Mouse (Mus musculus) left cerebral cortex, postnatal 10 days (tissue): ENCODE measurements at regions not wholly inside any gene's neighbourhood (a gene's known extent, or its start where the extent isn't known, plus 50 kb on each side); places are given as distances from the start of the nearest gene placed in this dataset.

Experiments used
- DNase-seq, 2 experiments: peaks; one replicate each; pipeline ENCODE4 v3.0.0; 2021 to 2022; ENCODE audit warnings: low spot score in 2 of 2, mixed read lengths in 1 of 2; ENCODE audit errors: extremely low spot score in 1 of 2
- intact Hi-C: fragments of 180-260 bp; cut with DNase I; formaldehyde crosslinking; loops from one replicate; pipeline ENCODE4 v1.15.1; 2025

DNA sequence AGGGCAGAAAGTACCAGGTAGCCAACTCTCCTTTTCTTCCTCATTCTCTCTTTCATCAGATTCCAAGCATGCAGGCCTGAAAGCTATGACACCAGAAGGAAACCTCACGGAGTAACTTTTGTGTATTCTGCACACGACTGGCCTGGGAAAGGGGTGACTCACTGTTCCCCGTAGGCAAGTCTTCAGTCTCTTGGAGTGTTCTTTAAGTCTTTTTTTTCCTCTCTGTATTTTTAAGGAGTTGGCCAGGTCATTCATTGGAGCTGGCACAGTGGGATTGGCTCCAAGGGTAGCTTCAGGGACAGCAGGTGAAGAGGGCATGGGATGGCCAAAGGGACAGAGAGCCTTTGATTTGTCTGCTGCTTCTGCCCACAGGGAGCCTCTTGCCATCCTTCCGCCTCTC lies 163.3 kb upstream of the Bmper start:
- intact Hi-C loops = no loop called here

DNA sequence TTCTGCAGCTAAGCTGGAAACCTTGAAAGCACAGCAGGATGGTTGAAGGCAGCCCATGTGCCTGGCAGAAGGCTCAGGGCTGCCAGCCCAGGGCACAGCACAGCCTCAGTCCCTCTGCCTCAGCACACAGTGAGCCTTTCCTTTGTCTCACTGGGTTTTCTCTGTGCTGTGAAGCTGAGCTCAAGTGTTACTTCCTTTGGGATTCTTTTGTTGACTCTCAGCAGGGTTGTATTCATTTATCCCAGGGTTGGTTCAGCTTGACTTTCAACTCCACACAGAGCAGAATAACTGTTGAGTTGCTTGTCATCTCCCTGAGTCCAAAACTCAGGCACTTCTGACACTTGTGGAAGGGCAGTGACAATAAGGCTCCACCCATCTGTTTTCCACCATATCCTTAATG lies 162.3 kb upstream of the Bmper start:
- intact Hi-C loops = no loop called here
- no peak for DNase-seq

More for the DNA sequence above, 163.3 kb upstream of the Bmper start:
- no peak for DNase-seq

DNA sequence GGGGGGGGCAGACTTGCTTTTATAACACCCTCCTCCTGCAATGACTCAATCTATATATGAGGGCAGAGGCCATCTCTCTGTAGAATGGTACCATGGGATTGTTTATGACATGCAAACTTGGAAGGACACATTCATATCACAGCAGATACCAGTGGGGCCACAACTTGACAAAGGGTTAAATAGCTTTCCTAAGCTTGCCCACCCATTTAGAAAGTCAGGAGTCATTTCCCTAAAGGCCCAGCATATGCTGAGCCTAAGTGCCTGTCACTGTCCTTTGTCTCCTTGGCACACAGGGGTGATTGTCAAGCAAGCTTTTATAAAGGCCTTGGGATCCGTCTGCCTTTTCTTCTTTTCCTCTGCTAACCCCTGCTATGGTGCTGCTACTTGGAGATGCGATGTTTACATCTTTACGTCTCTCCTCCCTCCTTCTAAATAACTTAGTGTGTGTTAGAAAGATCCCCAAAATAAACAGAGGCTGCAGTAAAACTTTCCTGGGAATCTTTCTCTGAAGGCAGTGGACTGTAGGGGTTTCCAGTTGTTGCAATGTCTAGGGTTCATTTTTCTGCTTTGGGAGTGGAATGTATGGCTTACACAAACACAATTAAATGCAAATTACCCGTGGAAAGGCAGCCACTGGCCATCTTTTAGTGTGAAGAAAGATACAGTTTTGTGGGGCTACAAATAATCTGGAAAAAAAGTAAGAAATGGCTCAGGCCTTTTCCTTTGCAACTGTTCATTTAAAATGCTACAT lies 161.5 kb upstream of the Bmper start:
- no peak for DNase-seq
- intact Hi-C loops = no loop called here

DNA sequence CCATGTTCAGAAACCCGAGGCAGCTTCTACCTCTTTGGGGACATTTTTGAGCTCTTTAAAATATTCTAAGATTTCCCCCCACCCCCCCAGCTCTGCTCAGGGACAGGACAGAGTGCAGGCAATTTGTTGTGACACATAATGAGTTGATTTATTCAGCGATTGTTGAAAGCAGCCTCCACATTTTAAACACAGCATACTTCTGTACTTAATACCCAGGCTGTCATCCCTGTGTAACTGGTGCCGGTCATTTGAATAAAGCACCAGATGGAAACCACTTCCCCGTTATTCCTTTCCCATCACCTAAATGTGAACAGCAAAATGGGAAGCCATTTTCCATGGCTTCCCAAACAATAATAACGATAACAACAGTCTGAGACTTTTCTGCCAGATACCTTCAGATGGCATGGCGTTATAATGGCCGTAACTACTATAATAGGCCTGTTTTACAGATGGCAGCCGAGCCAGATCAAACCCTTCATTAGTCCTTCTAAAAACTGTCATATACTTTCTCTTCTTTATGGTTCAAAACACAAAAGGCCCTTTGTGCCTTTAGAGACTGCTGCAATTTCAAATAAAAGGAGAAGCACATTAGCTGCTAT lies 160.7 kb upstream of the Bmper start:
- intact Hi-C loops = no loop called here
- DNase-seq = no peak

DNA sequence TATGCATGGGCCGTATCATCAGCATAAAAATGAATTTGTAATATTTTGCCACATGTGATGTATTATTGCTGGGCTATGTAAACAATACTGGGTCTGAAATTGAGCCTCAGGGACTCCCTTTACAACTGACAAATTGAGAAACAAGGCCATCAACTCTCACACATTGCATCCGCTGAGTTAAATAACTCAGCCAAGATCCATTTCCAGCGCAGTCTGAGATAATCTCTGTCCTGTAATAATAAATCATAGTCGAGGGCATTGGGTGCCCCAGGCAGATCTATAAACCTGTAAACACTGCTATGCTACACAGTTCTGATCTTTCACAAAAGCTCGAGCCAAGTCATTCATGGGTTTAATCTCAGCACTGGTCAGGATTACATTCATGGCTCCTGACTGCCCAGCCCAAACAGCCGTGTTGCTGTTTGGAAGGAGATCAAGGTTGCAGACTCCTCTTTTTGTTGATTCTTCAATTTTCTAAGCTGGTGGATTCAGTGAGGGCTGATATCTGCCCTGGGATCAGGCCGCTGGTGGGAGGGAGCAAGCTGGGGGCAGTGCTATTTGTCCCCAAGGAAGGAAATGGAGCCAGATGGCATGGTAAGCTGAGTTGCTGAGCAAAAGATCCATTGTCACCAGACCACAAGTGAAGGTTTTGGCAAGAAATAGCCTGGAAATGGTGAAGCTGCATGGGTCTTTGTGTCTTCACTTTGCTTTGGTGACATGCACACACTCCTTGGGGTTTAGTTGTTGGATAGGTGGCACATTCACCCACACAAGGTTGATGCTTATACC lies 160.0 kb upstream of the Bmper start:
- intact Hi-C loops = no loop called here
- DNase-seq = no peak

DNA sequence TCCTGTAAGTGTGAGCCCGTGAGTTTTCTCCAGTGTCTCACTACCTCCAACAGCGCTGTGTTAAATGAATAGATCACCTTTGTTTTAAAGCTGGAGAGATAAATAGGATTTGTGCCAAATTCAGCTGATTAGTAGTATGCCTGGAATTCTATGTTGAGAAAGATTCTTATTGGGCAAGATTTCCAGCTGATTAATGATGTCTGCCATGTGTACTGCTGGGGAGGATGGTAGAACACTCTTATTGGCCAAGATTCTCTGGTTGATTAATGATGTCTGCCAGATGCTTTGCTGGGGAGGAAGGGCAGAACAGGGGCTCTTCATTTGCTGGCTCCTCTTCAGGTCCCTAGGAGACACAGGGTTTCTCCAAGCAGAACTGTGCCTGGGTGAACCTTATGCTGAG lies 158.9 kb upstream of the Bmper start:
- intact Hi-C loops = no loop called here
- no peak for DNase-seq

DNA sequence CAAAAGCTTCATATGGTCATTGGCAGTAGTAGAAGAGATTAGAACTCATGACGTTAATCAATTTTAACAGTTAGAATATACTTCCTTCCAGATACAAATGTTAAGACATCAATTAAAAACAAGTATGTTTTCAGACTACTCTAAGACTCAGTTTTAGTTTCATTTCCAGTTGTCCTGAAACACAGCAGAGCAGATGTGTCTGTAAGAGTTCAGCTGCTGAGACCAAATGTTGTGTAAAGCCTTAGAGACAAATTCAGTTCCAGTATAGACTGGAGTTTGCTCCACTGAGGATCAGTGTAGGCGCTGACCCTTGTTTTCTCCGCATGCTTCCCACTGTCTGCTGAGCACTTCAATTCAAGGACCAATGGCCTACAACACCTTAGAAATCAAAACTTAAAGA lies 158.1 kb upstream of the Bmper start:
- no peak for DNase-seq
- intact Hi-C loops = no loop called here

DNA sequence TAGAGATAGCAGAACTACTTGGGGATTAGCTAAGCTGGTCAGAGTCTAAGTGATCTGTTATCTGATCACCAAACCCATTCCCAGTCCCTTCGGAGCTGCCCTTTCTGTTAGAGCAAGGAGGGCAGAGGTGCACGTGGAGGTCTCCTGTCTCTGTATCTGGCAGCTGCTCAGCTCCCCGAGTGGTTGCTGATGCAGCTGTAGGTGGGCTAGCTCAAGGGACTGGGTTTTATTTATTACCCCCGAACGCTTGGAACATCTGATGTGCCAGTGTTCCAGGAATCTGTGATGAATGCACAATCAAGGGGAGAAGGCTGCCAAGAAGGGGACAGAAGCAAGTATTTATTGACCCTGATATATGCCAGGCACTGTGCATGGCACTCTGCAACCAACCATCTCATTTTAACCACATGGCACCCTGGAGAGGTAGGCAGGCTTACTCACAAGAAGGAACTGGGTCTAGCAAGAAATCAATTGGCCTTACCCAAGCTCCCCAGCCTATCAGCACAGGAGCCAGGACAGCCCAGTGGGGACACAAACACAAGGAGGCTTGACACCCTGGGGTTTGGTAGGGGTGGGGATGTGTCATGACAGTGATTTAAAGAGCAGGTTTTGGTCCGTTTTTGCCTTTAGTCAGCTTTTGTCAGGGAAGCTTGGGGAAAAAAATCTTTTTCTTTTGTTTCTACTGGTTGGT lies 154.6 kb upstream of the Bmper start:
- DNase-seq = no peak
- intact Hi-C loops = no loop called here

DNA sequence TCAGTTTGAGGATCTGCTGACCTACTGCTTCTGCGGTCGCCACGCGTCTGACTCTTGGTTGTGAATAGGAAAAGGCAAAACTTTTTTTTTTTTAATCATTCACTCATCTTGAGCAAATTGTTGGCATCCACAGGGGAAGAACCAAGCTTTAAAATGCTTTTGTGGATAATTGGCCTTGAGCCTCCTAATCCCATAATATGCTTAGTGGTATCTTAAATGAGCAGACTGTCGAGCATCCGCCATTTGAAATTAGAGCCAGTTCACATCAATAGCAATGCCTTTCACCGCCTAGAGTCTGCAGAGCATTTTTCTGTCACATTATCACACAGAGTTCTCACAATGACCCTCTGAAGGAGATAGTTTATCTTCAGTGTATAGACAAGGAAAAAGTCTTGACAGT lies 153.7 kb upstream of the Bmper start:
- intact Hi-C loops = no loop called here
- DNase-seq = no peak

DNA sequence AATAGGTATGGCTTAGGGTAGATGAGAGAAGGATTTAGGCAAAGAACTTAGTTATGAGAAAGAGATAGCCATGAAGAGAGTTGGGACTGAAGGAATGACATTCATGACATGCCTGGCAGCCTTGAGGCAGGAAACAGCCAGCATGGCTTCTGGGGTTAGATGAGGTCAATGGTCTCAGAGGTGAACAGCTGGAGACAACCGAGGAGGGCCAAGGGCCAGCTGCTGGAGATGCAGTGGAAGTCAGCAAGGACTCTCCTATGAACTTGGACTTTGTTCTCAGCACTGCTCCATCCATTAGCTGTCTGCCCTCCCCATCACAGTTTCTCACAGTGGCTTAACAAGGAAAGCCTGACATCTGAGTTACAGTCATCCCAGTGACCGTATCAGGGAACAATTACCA lies 151.9 kb upstream of the Bmper start:
- intact Hi-C loops = no loop called here
- DNase-seq = peak in 1 of 2 experiments; percentile 32

DNA sequence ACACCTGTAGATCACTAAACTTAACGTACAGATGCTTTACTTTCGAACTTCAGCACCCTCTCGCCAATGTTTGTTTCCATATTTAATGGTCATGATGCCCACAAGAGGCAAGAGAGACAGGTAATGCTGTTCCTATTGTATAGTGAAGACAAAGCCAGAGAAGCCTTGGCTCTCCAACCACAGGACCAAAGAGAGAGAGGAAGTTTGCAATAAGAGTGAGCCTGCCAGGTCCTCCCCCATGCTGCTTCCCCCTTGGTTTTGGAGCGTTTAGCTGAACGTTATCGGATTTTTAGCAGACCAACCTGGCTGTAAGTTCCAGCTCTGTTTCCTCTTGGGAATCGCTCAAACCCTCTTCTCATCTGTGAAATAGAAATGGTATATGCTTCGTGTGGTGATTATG lies 150.1 kb upstream of the Bmper start:
- DNase-seq = no peak
- intact Hi-C loops = no loop called here

DNA sequence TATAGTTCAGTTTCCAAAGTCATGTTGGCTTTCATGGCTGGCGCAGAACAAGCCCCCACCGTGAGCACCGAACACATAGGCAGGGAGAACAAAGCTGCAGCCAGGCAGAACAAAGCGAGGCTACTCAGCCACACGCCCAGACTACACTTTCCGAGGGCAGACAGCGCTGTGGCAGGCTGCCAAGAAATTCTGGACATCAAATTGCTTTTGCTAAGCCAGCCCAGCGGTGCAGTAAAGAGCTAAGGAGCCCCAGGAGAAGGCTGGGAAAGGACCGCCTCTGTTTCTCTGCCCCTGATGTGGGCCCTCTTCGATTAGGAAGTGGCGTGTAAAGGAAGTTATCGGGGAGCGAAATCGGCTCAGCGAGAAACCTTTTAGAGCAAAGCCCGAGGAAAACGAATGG lies 139.3 kb upstream of the Bmper start:
- peak; percentile 56 to 85 for DNase-seq
- intact Hi-C loops = no loop called here

DNA sequence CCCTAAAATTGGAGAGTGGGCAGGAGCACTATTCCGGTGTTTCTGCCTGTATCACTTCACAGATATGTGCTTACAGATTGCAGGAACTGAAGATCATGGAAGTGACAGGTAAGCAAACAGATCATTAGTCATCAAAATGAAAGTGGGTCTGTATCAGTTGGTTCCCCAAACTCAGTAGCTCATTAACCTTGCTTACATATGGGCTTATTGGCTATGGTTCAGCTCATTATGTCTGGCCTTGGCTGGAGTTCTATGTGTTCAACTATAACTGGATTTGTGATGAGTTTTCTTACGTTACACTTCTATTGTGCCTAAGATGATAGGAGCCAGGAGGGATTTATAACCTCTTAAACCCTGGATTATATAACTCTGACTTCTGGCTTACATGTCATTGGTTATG lies 133.5 kb upstream of the Bmper start:
- intact Hi-C loops = no loop called here
- no peak for DNase-seq

DNA sequence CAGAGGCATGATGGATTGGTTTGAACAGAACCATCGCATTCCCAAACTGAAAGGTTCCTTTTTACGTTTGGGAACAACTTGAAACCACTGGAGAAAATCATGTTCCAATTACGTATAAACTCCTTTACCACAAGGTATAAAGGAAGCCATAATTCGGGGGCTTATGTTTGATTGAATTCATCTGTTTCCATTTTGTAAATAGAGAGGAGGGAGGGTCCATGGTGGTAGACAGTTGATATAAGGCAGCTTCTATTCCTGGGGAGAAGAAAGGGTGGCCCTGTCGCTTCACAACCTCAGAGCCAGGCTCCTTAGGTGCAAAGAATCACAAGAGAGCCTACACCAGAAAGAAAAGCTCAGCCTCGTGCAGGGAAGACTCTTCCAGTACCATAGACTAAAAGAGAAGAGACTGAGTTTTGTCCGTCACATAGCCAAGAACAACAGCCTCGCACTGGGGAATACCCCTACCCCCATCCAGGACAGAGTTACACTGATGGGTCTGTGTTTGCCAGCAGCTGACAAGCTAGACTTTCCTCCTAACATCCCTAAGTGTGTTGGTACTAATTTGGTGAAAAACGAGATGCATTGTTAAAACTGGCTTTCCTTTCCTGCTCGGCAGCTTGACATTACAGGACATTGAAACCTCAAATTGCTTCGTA lies 125.6 kb upstream of the Bmper start:
- intact Hi-C loops = no loop called here
- DNase-seq = no peak

DNA sequence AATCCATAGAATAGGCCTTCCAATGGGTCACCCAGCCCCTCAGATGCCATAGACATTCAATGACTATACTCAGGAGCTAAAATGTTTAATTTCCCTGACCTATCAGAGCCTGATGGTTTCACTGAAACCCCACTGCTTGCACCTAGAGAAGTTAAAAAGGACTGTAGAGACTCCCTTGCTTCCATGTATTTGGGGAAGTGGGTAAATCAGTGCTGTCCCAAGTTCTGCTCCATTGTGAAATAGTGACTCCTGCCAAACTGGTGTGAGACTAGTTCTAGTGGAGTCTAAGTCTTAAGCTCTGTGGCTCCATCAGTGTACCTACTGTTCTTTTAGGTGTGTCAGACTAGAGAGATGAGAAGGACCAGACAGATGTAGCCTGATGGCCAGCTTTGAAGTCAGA lies 121.3 kb upstream of the Bmper start:
- no peak for DNase-seq
- intact Hi-C loops = no loop called here

DNA sequence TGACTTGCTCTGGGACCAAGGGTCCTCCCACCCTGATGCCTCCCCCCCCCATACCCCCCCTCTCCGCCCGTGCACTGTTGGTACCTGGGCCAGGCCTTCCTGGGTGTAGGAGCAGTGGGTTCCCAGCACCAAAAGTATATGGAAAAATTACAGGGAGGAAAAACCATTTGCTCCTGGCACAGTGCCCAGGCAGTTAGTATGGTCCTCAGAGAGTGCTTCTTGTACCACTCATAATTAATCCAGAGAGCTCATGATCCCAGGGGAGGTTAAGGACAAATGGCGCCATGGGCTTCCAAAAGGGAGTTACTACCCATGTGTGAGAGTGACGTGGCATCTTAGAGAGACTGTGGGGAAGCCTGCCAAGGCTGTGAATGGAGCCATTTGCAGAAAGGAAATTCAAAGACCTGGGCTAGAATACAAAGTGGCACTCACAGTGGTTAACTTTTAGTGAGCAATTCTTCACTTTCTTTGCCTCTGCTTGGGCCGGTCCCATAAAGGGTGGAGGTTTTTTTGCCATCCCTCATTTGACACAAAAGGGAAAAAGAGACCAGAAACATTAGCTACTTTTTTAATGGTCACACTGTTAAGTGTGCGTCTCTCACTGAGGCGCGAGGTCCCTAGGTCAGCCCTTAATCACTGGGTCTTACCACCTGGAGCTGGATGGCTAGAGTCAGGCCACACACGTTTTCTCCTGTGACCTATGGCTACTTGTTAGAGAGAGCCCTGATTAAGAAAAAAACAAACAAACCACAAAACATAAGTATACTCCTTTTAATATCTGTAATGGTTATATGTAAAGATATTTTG lies 120.7 kb upstream of the Bmper start:
- peak; percentile 30 to 35 for DNase-seq
- intact Hi-C loops = no loop called here

DNA sequence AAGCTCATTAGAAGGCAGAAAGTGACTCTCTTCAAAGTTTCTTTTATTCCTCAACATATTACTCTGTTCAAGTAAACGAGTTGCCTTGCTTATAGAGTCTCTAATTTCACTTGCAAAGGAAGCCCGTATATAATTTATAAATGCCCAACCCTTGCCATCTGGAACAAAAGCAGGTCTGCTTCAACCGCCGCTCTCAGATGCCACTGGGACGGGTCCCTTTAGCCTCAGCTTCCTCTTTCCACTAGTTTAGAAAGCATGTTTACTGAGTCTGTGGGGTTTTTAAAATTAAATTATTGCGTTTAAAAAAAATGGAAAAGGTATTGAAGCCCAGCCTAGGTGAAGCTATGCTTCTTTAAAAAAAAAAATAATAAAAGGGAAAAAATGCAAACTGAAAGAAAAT lies 111.4 kb upstream of the Bmper start:
- DNase-seq = no peak
- intact Hi-C loops = no loop called here

DNA sequence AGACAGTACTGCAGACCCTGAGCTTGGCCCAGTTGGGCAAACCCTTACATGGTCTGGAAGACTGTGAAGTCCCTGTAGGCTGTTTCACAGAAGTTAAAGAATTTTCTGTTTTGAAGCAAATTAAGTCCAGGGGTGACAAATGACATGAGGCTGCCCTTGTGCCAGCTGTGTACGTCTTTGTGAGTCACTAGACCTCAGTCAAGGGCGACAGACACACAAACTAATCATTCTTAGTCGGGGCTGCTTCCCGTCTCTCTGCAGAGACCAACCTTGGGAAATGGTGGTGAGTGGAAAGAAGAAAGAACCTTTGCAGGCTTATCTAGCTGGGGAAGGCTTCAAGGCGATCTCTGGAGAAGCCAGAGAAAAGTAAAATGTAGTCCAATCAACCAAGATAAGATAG lies 107.8 kb upstream of the Bmper start:
- DNase-seq = no peak
- intact Hi-C loops = no loop called here
